Mouse (Mus musculus) liver, embryonic 16.5 days (tissue): ENCODE measurements at regions not wholly inside any gene's neighbourhood (a gene's known extent, or its start where the extent isn't known, plus 50 kb on each side); places are given as distances from the start of the nearest gene placed in this dataset.

ENCODE experiments used
- ATAC-seq: fragments of 200-750 bp; cut with Nextera tagmentation; 2 replicates; pipeline ENCODE4 v1.8.0; 2017; ENCODE audit warnings: low read depth, mild to moderate bottlenecking, moderate number of reproducible peaks, moderate library complexity
- H3K27ac ChIP-seq: fragments of 300-500 bp; sonication (generic); 2 replicates; pipeline ENCODE4 v1.5.1; 2014; ENCODE audit warnings: mild to moderate bottlenecking, low read length
- H3K27me3 ChIP-seq: fragments of 300-500 bp; sonication (generic); 2 replicates; pipeline ENCODE4 v1.6.1; 2014; ENCODE audit warnings: low read depth, low read length, mixed read lengths; ENCODE audit not compliant: control insufficient read depth, insufficient read depth
- H3K36me3 ChIP-seq: fragments of 300-500 bp; sonication (generic); 2 replicates; pipeline ENCODE4 v1.6.1; 2014; ENCODE audit warnings: mild to moderate bottlenecking; ENCODE audit not compliant: control insufficient read depth, insufficient read depth
- H3K4me1 ChIP-seq: fragments of 300-500 bp; sonication (generic); 2 replicates; pipeline ENCODE4 v1.6.1; 2014; ENCODE audit warnings: low read depth, low read length, mixed read lengths; ENCODE audit not compliant: control insufficient read depth
- H3K4me2 ChIP-seq: fragments of 300-500 bp; sonication (generic); 2 replicates; pipeline ENCODE4 v1.6.1; 2014; ENCODE audit warnings: low read depth, low read length, mixed read lengths
- H3K4me3 ChIP-seq: fragments of 300-500 bp; sonication (generic); 2 replicates; pipeline ENCODE4 v1.5.1; 2014; ENCODE audit warnings: low read depth, mild to moderate bottlenecking, low read length
- H3K9ac ChIP-seq: fragments of 300-500 bp; sonication (generic); 2 replicates; pipeline ENCODE4 v1.6.1; 2014; ENCODE audit warnings: low read depth, low read length
- H3K9me3 ChIP-seq: fragments of 300-500 bp; sonication (generic); replicated peaks from 2 replicates; pipeline ENCODE4 v1.6.1; 2016; ENCODE audit warnings: low read length; ENCODE audit not compliant: control insufficient read depth
- WGBS: fragments of 180-500 bp; shearing (Covaris S2); extraction: QIAGEN DNeasy Blood & Tissue Kit; methylation state at CpG from one replicate; pipeline ENCODE4 v1.1.7; 2014; ENCODE audit not compliant: insufficient replicate concordance; 5-methylcytosine and 5-hydroxymethylcytosine counted together

DNA sequence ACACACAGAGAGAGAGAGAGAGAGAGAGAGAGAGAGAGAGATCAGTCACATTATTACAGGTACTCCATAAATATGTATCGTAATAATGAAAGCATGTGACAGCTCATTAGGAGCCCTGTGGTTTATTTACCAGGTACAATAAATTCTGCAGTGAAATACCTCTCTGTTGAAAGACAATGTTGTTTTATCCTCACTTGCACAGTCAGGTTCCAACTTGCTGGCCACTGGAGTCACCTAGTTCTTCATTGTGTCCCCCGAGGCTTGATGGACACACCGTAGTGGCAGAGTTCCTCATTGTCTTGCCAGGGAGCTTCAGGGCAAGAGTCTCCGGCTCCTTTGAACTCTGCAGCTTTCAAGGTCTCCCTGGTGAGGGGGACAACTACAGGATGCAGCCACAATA lies 197.6 kb downstream of the Rplp1 start:
- H3K4me2 ChIP-seq, result no peak overlapping the region
- 48% methylated on average over 4 of the region's 4 CpGs for whole genome bisulfite sequencing

DNA sequence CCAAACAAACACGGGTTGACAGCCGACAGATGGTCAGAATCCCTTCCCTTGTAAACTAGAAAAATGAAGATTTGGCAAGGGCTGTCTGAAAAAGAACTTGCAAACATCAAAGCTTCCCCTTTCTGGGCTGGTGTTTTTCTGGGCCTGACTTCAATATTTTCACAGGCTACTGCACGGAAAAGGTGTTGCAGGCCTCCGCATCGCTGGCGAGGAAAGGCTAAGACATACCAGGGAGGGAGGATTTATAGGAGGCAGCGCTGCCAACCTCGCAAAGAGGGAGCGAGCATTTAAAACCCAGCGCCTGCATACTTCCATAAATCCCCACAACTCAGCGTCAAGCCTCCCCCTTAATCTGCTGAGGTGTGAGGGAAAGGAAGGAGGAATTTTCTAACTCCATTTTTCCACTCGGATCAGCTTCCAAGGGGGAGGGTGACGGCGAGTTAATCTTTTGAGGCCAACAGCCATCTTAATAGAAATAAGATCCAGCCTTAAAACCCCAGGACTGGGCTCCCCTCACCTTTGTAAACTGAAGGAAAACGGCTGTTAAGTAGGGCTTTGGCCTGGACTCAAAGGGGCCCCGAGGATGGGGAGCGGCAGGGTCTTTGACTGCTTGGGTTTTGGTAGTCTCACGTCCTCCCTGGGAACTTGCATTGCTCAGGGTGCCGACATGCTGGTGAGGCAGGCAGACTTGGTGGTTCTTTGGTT lies 199.9 kb downstream of the Rplp1 start:
- H3K4me1 ChIP-seq, result no peaks in the 10 kb centered on the region
- no peak overlapping the region for H3K27ac ChIP-seq
- no peak for ATAC-seq
- no peaks in the 10 kb centered on the region for H3K36me3 ChIP-seq
- no peaks in the 10 kb centered on the region for H3K27me3 ChIP-seq
- no peak overlapping the region for H3K4me2 ChIP-seq
- H3K9ac ChIP-seq, result no peak overlapping the region
- H3K4me3 ChIP-seq, result no peak overlapping the region
- WGBS, result 39% methylated on average over 19 of the region's 19 CpGs
- H3K9me3 ChIP-seq, result no peaks in the 10 kb centered on the region

More for the DNA sequence above, 197.6 kb downstream of the Rplp1 start:
- Histone ChIP-seq H3K9ac (no peak overlapping the region), H3K4me1 (no peaks in the 10 kb centered on the region), H3K36me3 (no peaks in the 10 kb centered on the region), H3K27ac (no peak overlapping the region), H3K9me3 (no peaks in the 10 kb centered on the region), H3K4me3 (no peak overlapping the region), H3K27me3 (no peaks in the 10 kb centered on the region)
- no peak for ATAC-seq

DNA sequence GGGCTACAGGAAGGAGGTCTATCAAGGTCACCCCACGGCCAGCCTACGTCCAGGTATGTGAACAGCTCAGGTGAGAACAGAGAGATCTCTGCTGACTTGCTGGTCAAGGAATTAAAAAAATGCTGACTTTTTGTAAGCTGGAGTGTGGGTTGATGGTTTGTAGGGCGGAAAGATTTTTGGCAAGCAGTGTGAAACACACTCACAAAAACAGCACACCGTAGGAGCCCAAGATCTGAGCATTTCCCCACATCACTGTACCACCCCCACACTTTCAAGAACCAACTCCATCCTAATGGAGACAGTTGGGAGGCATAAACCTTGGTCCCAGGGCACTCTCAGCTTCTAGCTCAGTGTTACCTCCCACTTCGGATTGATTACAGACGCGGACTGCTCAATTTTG lies 200.5 kb downstream of the Rplp1 start:
- Histone ChIP-seq H3K27me3 (no peaks in the 10 kb centered on the region), H3K4me2 (no peak overlapping the region), H3K27ac (no peak overlapping the region), H3K4me1 (no peaks in the 10 kb centered on the region), H3K4me3 (no peak overlapping the region), H3K36me3 (no peaks in the 10 kb centered on the region), H3K9me3 (no peaks in the 10 kb centered on the region), H3K9ac (no peak overlapping the region)
- ATAC-seq, result no peak
- 71% methylated on average over 7 of the region's 7 CpGs for WGBS

DNA sequence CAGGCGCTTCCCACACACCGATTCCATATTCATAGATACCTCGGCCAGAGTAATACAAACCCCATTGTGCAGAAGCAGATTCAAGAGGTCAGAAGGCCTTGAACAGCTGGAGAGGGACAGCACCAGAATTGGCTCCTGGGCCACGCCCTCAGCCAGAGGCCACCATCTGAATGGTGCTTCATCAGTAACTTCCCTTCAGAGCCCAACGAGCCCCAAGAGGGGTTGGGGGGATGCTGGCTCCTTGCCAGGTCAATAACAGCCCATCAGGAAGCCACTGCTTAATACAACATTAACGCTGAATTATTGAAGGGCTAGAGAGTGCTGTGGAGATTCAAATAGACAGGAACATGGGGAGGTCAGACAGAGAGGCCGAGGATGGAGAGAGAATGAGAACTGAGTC lies 203.0 kb downstream of the Rplp1 start:
- ATAC-seq, result no peak

DNA sequence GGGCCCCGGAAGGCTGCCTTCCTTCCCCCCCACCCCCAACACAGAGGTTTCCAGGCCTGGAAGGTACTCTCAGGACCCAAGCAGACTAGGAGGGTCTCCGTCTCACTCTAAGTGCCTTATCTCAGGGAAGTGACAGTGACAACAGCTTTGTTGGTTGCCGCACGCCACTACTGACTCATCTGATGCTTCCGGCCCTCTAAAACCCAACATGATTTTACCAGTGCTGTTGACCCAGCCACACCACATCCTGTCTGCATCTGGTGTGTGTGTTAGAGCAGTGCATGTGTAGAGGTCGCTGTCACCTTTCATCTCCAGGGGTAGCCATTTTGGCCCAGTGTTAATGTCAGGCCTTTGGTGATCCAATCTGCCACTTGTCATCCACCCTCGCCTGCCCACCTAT lies 206.5 kb downstream of the Rplp1 start:
- no peaks in the 10 kb centered on the region for H3K27me3 ChIP-seq
- no peaks in the 10 kb centered on the region; the same call in 1 of the 2 replicates for H3K4me1 ChIP-seq
- ATAC-seq, result no peak
- H3K36me3 ChIP-seq, result no peaks in the 10 kb centered on the region
- no peak overlapping the region for H3K4me3 ChIP-seq
- no peak overlapping the region for H3K27ac ChIP-seq
- H3K4me2 ChIP-seq, result no peak overlapping the region
- 15% methylated on average over 7 of the region's 7 CpGs for WGBS
- no peaks in the 10 kb centered on the region for H3K9me3 ChIP-seq
- H3K9ac ChIP-seq, result no peak overlapping the region

More for the DNA sequence above, 203.0 kb downstream of the Rplp1 start:
- Histone ChIP-seq H3K27me3 (no peaks in the 10 kb centered on the region), H3K4me2 (no peak overlapping the region), H3K4me1 (no peaks in the 10 kb centered on the region), H3K9me3 (no peaks in the 10 kb centered on the region), H3K4me3 (no peak overlapping the region), H3K36me3 (no peaks in the 10 kb centered on the region), H3K27ac (no peak overlapping the region), H3K9ac (no peak overlapping the region)
- 51% methylated on average over 7 of the region's 7 CpGs for WGBS

DNA sequence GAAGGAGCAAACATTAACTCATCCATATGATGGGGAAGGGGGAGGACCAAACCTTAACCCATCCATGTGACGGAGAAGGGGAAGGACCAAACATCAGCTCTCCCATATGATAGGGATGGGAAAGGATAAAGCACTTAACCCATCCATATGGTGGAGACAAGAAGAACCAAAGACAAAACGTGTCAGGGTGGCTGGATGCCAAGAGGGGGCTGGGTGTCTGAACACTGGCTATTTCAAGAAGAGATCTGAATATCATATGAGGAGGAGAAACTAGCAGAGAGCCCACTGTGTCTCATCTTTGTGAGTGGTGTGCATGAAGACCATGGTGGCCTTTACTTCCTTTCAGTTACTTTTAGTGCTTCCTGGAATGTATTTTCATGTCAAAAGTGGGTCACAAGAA lies 207.0 kb downstream of the Rplp1 start:
- no peak for ATAC-seq
- H3K36me3 ChIP-seq, result no peaks in the 10 kb centered on the region
- H3K9ac ChIP-seq, result no peak overlapping the region
- H3K27ac ChIP-seq, result no peak overlapping the region
- no peaks in the 10 kb centered on the region for H3K9me3 ChIP-seq
- no peak overlapping the region for H3K4me3 ChIP-seq
- H3K27me3 ChIP-seq, result no peaks in the 10 kb centered on the region
- no peak overlapping the region for H3K4me2 ChIP-seq
- H3K4me1 ChIP-seq, result no peaks in the 10 kb centered on the region; the same call in 1 of the 2 replicates
- 43% methylated on average over 2 of the region's 2 CpGs for WGBS

DNA sequence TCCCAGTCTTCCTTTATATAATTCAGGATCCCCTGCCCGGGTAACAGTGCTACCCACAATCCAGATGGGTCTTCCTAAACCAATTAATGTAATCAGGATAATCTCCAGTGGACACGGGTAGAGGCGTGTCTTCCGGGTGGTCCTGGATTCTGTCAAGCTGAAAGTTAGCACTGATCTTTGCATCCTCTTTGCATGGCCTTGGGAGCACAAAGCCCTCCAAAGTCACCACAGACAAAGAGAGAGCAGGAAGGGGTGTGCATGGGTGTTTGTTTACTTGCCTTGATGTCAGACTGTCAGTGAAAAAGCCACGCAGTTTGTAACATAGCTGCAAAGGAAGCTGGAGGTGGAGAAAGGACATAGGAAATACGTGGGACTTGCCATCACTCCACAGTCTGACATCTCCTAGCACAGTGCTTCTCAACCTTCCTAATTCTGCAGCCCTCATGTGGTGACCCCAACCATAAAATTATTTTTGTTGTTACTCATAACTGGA lies 208.0 kb downstream of the Rplp1 start:
- no peak overlapping the region for H3K9ac ChIP-seq
- H3K4me3 ChIP-seq, result no peak overlapping the region
- H3K36me3 ChIP-seq, result no peaks in the 10 kb centered on the region
- no peak for ATAC-seq
- H3K4me1 ChIP-seq, result no peaks in the 10 kb centered on the region; the same call in 1 of the 2 replicates
- no peak overlapping the region for H3K4me2 ChIP-seq
- no peaks in the 10 kb centered on the region for H3K27me3 ChIP-seq
- H3K27ac ChIP-seq, result no peak overlapping the region
- no peaks in the 10 kb centered on the region for H3K9me3 ChIP-seq
- WGBS, result 54% methylated on average over 6 of the region's 6 CpGs

DNA sequence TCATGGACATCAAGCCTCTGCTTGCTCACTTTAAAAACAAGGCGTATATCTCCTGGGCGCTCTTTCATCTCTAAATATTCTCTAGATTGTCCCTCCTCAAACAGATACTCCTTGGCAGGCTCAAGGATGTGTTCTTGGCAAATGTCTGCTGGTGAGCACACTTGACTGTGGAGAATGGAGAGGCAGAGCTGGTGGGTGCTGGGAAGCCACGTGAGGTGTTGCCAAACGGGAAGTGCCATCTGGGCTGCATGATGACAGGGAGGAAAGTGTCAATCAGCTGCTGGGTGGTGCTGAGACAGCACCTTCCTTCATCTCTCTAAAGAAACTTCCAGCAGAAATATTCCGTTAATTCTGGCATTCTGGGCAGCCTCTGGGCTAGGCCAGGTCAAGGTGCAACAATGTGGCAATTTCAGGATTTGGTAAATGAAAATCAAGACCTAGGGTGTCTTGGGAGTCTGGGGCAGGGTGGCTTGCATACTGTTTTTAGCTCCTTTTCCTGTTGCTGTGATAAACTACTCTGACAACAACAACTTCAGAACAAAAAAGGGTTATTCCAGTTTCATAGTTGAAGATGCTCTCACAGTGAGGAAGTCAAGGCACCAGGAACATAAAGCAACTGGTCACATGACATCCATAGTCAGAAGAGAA lies 208.6 kb downstream of the Rplp1 start:
- 30% methylated on average over 5 of the region's 5 CpGs for WGBS
- no peaks in the 10 kb centered on the region; the same call in 1 of the 2 replicates for H3K4me1 ChIP-seq
- no peak overlapping the region for H3K27ac ChIP-seq
- no peaks in the 10 kb centered on the region for H3K27me3 ChIP-seq
- H3K36me3 ChIP-seq, result no peaks in the 10 kb centered on the region
- H3K4me3 ChIP-seq, result no peak overlapping the region
- H3K9ac ChIP-seq, result no peak overlapping the region
- no peak overlapping the region for H3K4me2 ChIP-seq
- H3K9me3 ChIP-seq, result no peaks in the 10 kb centered on the region
- no peak for ATAC-seq

DNA sequence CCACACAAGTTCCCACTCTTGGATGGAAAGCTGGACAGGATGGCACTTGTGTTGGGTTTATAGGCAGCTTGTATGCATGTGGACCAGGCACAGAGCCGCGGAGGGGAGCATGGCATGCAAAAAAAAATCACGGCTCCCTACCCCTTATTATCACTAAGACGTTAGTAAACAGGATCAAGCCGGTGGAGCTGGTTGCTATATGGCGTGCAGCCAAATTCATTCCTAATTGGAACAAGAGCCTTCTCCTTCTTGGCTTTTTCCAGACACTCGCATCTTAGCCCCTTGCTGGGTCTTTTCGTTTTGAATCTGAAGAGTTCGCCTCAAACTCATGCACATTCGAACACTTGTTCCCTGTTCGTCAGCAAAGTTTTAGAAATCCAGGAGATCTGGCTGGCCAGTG lies 211.0 kb downstream of the Rplp1 start:
- H3K27me3 ChIP-seq, result peaks cover 6% of the 10 kb centered on the region; the same call in 1 of the 2 replicates
- H3K9ac ChIP-seq, result no peak overlapping the region
- no peaks in the 10 kb centered on the region; the same call in 1 of the 2 replicates for H3K4me1 ChIP-seq
- no peaks in the 10 kb centered on the region for H3K36me3 ChIP-seq
- no peak for ATAC-seq
- no peak overlapping the region for H3K27ac ChIP-seq
- no peak overlapping the region for H3K4me2 ChIP-seq
- WGBS, result 62% methylated on average over 11 of the region's 11 CpGs
- no peaks in the 10 kb centered on the region for H3K9me3 ChIP-seq
- no peak overlapping the region for H3K4me3 ChIP-seq
